Mouse (Mus musculus): ENCODE data around the gene Cldn34c4.

Cldn34c4 gene

DNA sequence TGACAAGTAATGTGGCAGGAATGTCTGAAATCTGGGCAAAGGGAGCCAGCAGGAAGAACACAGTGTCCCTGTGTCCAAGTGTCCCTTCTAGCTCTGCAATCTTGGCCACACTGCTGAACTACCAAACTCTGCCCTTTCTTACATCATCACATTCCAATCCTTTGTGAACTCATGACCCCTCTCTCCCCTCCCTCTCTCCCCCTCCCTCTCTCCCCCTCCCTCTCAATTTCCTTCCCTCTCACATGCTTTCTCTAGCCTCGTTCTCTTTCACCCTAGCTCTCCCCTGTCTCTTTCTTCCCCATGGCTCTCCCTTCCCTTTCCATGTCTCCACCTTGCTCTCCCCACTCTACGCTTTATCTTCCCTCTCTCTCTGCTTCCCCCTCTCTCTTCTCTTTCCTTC, at the start of gene Cldn34c4:
Gene Cldn34c4, minus strand, starts transcription at position 101 of the 400 bp plus-strand sequence.
- no peak for DNase-seq (ENCODE audit: low spot score in 2 of 2)

- no peak for DNase-seq (ENCODE audit: low spot score in 2 of 2)
Measured at GRCm38 (mm10) chrX:127747062-127747461, 10.7 kb upstream of the Cldn34c4 start.

Measured in urinary bladder, postnatal 4 days (tissue).